Mouse (Mus musculus) left cerebral cortex, postnatal 36 days (tissue): ENCODE data around the gene Ccdc125. TPM values are rescaled to one million over a fixed set of nuclear protein-coding genes. Genes with fewer than 3 reads are reported as not detected.

Experiments used
- DNase-seq, 2 experiments: peaks; one replicate each; pipeline ENCODE4 v3.0.0; 2021 to 2022; ENCODE audit warnings: low spot score in 2 of 2, mixed read lengths in 1 of 2
- intact Hi-C: fragments of 180-260 bp; cut with DNase I; formaldehyde crosslinking; loops from one replicate; pipeline ENCODE4 v1.15.1; 2025
- total RNA-seq, 2 experiments: library from RNA; stranded (reverse); gene quantifications; 2 replicates each; pipeline ENCODE4 v1.2.3; 2021

The Ccdc125 gene
- under 1 TPM; 0.16 to 0.17 TPM for total RNA-seq

DNA sequence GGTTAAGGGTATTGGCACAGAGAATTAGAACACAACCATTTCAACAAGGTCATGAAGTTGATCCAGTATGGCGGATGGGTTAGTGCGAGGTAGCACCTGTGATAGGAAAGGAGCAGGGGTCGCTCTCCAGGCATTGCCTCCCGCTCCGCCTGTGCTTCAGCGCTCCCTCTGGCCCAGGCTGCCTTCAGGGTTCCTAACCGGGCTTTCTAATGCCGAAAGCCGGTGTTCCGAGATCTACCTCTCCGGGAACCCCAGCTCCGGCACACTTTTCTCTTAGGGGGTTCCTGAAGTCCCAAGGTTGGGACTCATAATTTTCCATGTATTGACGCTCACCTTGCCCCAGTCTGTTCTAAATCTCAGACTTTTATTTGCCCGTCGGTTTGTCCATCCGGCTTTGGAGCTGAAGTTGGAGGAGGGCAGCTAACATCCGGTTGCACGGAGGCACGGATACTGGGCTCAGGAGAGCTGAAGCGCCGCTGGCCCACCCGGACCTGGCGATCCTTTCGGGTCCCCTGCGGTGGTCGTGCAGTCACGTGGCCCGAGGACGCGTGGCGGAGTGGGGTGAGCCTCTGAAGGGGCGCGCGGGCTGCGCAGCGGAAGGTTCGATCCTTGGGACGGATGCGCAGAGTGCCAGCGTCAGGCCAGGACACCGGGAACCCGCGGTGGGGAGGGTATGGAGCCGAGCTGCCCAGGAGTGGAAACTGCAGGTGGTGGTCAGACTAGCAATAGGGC lies at the start of gene Ccdc125:
Gene Ccdc125, plus strand, starts transcription at position 427 of the 732 bp plus-strand sequence.
- DNase-seq, result no peak
- intact Hi-C loops, result no loop called here

DNA sequence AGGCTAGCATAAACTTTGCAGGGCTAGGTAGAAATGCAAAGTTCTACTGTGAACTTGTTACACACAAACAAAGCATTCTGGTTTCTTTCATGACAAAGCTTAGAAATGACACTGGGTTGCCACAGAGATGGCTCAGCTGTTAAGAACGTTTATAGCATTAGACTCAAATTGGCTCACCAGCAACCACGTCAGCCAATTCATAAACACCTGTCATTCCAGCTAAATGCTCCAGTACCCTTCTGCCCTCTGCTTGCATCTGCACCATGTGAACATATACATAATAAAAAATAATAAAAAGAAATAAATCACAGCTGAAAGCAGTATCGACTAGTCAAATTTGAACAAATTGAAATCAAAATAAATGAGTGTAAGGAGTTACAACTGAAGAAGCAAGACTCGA lies 47.3 kb upstream of the Ccdc125 start:
- DNase-seq, result no peak
- intact Hi-C loops, result no loop called here

- intact Hi-C loops, result no loop called here
- DNase-seq, result no peak
These were observed 35.3 kb upstream of the Ccdc125 start for GRCm38 (mm10) chr13:100634106-100634691.

DNA sequence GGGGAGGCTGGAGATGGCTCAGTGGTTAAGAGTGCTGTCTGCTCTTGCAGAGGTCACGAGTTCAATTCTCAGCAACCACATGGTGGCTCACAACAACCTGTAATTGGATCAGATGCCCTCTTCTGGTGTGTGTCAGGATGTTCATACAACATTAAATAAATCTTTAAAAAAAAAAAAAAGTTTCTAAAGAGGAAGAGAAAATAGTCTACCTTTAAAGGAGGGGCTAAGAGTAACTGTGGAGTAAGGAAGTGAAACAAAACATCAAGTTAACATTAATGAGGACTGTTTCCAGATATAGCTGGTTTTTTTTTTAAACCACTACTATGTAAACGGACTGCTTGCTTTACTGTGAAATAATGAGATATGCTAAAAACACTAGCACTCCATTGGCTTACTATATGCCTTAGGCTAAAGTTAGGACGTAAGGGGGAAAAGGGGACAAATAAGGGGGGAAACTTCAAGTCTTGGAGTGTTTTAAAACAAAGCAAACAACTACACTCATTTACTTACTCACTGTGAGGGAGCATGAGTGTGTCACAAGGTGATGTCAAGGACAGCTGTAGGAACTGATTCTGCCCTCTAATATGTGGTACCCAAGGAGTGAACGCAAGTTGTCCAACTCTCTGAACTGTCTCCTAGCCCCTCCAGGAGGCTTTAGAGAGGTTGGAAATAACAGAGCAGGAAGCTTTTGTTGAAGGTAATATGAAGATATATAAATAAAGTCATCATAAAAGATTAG lies 26.9 kb upstream of the Ccdc125 start:
- intact Hi-C loops, result no loop called here
- no peak for DNase-seq

GRCm38 (mm10) chr13:100648223-100648622 lies 21.3 kb upstream of the Ccdc125 start:
- intact Hi-C loops, result loop anchor here (5.0 kb wide), 1 partner anchor 521 kb away; no protein-coding TSS in a partner anchor
- no peak for DNase-seq

DNA sequence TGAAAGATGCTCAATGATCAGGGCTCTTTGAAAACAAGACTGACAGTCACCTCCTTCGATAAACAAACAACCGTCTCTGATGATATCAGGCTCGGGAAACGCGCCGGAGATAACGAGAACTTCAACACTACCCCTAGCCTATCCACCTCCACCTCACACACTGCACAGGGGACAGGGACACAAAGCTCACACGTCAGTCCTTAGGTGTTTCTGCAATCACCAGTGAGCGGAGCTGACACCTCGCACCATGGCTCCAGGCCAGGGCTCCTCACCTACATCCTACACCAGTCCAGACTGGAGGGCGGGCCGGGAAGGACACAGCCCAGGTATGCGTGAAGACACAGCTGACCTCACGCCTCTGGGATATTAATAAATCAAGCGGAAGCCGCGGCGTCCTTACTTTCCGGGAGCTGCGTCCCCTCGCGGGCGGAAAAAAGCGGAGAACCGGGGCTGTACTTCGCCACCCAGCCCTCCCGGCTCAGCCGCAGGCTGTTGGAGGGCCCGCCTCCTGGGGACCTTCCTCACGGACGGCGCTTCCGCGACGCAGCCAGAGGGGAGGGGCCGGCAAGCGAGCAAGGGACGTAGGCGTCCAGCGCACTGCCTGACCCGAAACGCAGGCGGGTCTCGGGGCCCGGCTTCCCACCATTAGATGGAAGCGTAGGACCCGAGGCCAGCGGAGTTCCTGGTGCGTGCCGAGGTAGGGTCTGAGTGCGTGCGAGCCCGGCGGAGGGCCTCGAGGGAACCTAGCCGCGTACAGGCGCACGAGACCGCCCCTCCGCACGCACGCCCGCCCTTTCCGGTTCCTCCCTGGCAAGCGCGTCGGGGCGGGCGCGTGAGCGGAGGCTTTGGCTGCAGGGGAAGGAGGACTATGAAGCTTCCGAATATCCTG lies 18.7 kb upstream of the Ccdc125 start, which contains the start of the genes Ak6 and Rad17:
Gene Ak6, plus strand, starts transcription at position 430 of the 889 bp plus-strand sequence.
Gene Rad17, minus strand, starts transcription at position 502 of the 889 bp plus-strand sequence.
- intact Hi-C loops, result loop anchor here (5.0 to 10.0 kb wide), 4 partner anchors 82 to 1306 kb away; partner anchors contain the start of genes Bdp1, Cdk7, Gtf2h2 and Mrps27

DNA sequence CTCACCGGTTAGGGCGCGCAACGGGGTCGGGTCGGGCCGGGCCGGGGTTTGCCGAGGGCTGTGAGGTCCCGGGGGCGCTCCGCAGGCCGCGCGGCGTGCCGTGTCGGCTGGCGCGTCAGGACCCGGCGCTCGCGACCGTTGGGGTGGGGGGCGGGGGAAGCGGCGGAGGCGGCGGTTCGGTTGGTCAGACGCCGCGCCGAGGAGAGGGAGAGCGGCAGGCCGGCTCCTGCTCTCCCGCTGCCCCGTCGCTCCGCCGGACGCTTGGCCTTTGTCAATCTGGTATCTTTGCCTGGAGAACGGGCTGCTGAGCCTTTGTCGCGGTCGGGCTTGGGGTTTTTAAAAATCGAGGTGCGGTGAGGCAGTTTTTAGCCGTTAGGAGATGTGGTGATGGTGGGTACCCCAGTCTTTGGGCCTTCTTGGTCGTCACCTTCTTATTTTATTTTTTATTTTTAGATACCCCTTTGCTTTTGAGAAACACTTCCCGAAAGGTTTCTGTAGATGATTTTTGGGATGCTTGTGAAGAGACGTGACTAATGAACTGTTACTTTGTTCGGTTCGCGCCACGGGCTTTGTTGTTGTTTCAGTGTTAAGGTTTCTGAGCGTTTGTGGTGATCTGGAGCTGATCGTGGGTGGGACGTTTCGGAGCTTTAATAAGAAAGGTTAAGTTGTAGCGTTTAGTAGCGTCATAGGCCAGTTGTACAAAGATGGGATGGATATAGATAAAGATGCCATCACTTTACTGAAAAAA lies 17.9 kb upstream of the Ccdc125 start, which contains the start of gene Taf9:
Gene Taf9, plus strand, starts transcription at position 141 of the 748 bp plus-strand sequence.
- no peak for DNase-seq
- intact Hi-C loops, result loop anchor here (5.0 to 10.0 kb wide), 4 partner anchors 81 to 1307 kb away; partner anchors contain the start of genes Bdp1, Cdk7, Gtf2h2 and Mrps27

More for the DNA sequence above, 18.7 kb upstream of the Ccdc125 start, which contains the start of the genes Ak6 and Rad17:
- peak; percentile 96 to 97 for DNase-seq

DNA sequence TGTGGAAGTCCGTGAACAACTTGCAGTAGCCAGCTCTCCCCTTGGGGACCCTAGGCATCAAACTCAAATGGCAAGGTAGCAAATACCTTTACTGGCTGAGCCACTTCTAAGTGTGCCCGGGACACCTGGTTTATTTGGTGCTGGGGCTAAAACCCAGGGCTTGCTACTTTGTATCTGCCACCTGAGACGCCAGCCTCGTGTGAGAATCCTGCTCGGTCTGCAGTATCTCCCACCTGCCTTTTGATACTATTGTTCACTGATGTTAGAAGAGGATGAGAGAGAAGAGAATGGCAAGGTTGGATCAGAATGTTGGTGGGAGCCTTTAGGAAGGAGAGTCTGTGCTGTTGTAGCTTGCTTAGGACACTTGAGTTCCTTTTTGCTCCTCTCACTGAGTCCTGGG lies 11.4 kb upstream of the Ccdc125 start:
- intact Hi-C loops, result loop anchor here (10.0 kb wide), 2 partner anchors 553 to 1313 kb away; partner anchors contain the start of genes Bdp1, Mrps27, Ptcd2 and Serf1
- no peak for DNase-seq

GRCm38 (mm10) chr13:100659864-100660456 lies 9.6 kb upstream of the Ccdc125 start:
- peak; percentile 26 to 31 for DNase-seq
- intact Hi-C loops, result loop anchor here (10.0 kb wide), 2 partner anchors 555 to 1315 kb away; partner anchors contain the start of genes Bdp1, Mrps27, Ptcd2 and Serf1

- intact Hi-C loops, result no loop called here
- no peak for DNase-seq
These were observed 744 bp downstream of the Ccdc125 start for GRCm38 (mm10) chr13:100670181-100670741.

- intact Hi-C loops, result no loop called here
- no peak for DNase-seq
These were observed 6.6 kb downstream of the Ccdc125 start for GRCm38 (mm10) chr13:100675936-100676635.

- intact Hi-C loops, result no loop called here
- no peak for DNase-seq
These were observed 12.1 kb downstream of the Ccdc125 start for GRCm38 (mm10) chr13:100681615-100682014.

DNA sequence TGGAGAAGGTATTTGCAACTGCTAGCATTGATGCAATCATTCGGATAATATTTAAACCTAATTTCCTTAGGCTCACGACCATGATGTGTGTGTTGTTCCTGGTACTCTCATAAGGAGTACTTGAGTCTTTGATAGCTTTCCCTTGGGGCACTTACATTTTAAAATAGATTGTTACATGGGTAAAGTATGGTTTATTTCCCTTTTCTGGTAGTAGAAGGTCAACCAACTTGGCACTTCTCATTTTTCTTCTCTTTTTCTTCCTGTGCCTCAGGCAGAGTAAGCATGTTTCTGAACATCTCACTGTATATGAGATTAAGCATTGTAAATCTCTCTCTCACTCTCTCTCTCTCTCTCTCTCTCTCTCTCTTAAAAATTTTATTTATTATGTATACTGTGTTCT lies 13.3 kb downstream of the Ccdc125 start:
- intact Hi-C loops, result no loop called here
- DNase-seq, result no peak

DNA sequence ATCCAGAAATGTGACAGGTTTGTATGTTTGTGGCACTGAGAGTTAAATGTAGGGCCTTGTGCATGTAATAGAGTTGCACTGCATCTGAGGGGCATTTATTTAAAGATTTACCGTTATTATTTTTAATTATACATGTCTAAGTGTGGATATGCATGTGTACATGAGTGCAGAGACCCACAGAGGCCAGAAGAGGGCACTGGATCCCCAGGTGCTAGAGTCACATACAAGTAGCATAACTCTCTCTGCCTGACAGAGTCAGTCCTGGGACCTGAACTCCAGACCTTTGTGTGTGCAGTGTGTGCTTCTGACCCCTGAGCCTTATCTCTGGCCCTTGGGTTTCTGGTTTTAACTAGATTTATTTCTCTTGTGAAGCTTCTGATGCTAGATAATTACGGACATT lies 14.8 kb downstream of the Ccdc125 start:
- no peak for DNase-seq

DNA sequence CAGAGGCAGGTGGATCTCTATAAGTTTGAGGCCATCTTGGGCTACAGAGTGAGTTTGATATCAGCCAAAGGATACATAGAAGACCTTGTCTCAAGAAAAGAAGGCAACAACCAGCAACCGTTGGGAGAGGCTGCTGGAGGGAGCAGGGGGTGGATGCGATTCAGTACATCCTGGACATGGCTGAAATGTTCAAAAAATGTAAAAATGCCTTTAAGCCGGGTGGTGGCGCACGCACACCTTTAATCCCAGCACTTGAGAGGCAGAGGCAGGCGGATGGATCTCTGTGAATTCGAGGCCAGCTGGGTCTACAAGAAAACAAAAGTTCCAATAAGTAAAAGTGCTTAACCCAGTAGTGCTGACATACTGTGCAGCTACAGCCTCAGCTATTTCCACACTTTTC lies 18.0 kb downstream of the Ccdc125 start:
- intact Hi-C loops, result no loop called here
- DNase-seq, result no peak

More for the DNA sequence above, 14.8 kb downstream of the Ccdc125 start:
- intact Hi-C loops, result no loop called here

- intact Hi-C loops, result no loop called here
These were observed 28.0 kb downstream of the Ccdc125 start for GRCm38 (mm10) chr13:100697541-100697940.

GRCm38 (mm10) chr13:100698866-100699265 lies 29.3 kb downstream of the Ccdc125 start:
- intact Hi-C loops, result no loop called here
- DNase-seq, result no peak

More at GRCm38 (mm10) chr13:100697541-100697940, 28.0 kb downstream of the Ccdc125 start:
- DNase-seq, result no peak
